Mouse (Mus musculus) intestine, embryonic 14.5 days (tissue): Measurements from ENCODE around the gene March10. TPM values are rescaled to one million over a fixed set of nuclear protein-coding genes. Genes with fewer than 3 reads are reported as not detected.

ENCODE experiments used
- ATAC-seq: fragments of 200-750 bp; cut with Nextera tagmentation; replicated peaks from 2 replicates; pipeline ENCODE4 v1.8.0; 2017; ENCODE audit warnings: low read depth, moderate number of reproducible peaks, moderate TSS enrichment, moderate library complexity; ENCODE audit not compliant: low FRiP score, low TSS enrichment
- DNase-seq: peaks from one replicate; pipeline ENCODE4 v3.0.0-alpha.2; 2018; ENCODE audit warnings: low spot score
- H3K27ac ChIP-seq: fragments of 300-500 bp; sonication (generic); 2 replicates; pipeline ENCODE4 v1.5.1; 2014; ENCODE audit warnings: low read depth, mild to moderate bottlenecking, control low read depth
- H3K27me3 ChIP-seq: fragments of 300-500 bp; sonication (generic); replicated peaks from 2 replicates; pipeline ENCODE4 v1.6.1; 2014; ENCODE audit warnings: low read length, control low read depth; ENCODE audit not compliant: control insufficient read depth, insufficient read depth
- H3K36me3 ChIP-seq: fragments of 300-500 bp; sonication (generic); 2 replicates; pipeline ENCODE4 v1.6.1; 2014; ENCODE audit warnings: low read length, control low read depth; ENCODE audit not compliant: control insufficient read depth, insufficient read depth
- H3K4me1 ChIP-seq: fragments of 300-500 bp; sonication (generic); replicated peaks from 2 replicates; pipeline ENCODE4 v1.6.1; 2014; ENCODE audit warnings: low read length, control low read depth, mixed read lengths; ENCODE audit not compliant: control insufficient read depth, insufficient read depth
- H3K4me2 ChIP-seq: fragments of 300-500 bp; sonication (generic); 2 replicates; pipeline ENCODE4 v1.6.1; 2014; ENCODE audit warnings: low read length
- H3K4me3 ChIP-seq: fragments of 300-500 bp; sonication (generic); 2 replicates; pipeline ENCODE4 v1.5.1; 2014; ENCODE audit warnings: low read depth, low read length, control low read depth, mixed read lengths
- H3K9ac ChIP-seq: fragments of 300-500 bp; sonication (generic); 2 replicates; pipeline ENCODE4 v1.6.1; 2014; ENCODE audit warnings: mild to moderate bottlenecking, low read length
- H3K9me3 ChIP-seq: fragments of 300-500 bp; sonication (generic); 2 replicates; pipeline ENCODE4 v1.6.1; 2016; ENCODE audit warnings: low read length, control low read depth; ENCODE audit not compliant: control insufficient read depth
- WGBS: fragments of 180-500 bp; shearing (Covaris S2); extraction: QIAGEN DNeasy Blood & Tissue Kit; methylation state at CpG from one replicate; pipeline ENCODE4 v1.1.7; 2014; 5-methylcytosine and 5-hydroxymethylcytosine counted together
- polyA plus RNA-seq: library from polyadenylated mRNA; unstranded; fragments of >200 nt; fragmentation: Nextera tagmentation; extraction: Ambion mirVana; gene quantifications from 2 replicates; pipeline ENCODE4 v1.2.1, GENCODE M21; 2014

The March10 gene
- polyA plus RNA-seq, 1 experiment from 2014 or later, result not detected

DNA sequence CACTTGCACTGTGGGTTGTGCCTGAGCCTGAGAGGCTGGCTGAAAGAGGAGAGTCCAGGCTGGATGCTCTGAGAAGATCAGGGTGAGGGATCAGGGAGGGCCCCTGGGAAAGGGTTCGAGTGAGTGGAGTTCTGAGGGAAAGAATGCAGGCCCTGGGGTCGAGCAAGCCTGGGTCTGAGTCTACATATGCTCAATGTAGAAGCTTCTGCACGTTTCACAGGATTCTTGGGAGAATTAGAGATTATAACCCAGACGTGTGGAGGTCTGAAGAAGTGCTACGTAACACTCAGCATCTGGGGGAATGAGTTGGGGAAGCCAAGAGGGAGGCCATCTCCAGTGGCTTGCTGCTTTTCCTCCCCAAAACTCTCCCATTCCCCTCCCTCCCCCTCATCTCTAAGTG is 34.4 kb upstream of the March10 start:
- Histone ChIP-seq H3K4me3 (no peak overlapping the region), H3K27me3 (no peaks in the 10 kb centered on the region), H3K4me1 (peaks cover 7% of the 10 kb centered on the region; the same call in 1 of the 2 replicates), H3K9me3 (no peaks in the 10 kb centered on the region), H3K27ac (no peak overlapping the region), H3K9ac (no peak overlapping the region), H3K4me2 (no peak overlapping the region), H3K36me3 (no peaks in the 10 kb centered on the region)
- DNase-seq (no peak), ATAC-seq (no peak)
- 73% methylated on average over 5 of the region's 5 CpGs for WGBS

DNA sequence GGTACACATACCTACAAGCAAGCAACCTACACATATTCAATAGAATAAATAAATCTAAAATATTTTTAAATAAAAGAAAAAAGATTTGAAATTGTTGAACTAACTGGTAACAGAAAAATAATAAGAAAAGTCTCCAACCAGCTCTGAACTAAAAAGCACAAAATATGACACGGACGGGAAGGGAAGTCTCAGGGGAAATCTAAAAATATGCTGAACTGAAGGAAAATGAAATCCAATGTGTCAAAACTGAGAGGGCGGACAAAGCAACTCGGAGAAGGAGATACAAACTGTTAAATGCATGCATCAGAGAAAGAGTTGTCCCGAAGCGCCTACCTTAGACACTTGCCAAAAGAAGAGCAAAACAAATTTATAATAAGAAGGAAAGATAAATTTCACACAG is 28.9 kb upstream of the March10 start:
- no peak overlapping the region for H3K4me2 ChIP-seq
- no peak overlapping the region for H3K27ac ChIP-seq
- no peaks in the 10 kb centered on the region for H3K36me3 ChIP-seq
- no peaks in the 10 kb centered on the region for H3K9me3 ChIP-seq
- DNase-seq, result no peak
- H3K9ac ChIP-seq, result no peak overlapping the region
- WGBS, result 84% methylated on average over 6 of the region's 6 CpGs
- no peaks in the 10 kb centered on the region for H3K27me3 ChIP-seq
- no peak for ATAC-seq
- no peak overlapping the region for H3K4me3 ChIP-seq
- no peaks in the 10 kb centered on the region for H3K4me1 ChIP-seq

DNA sequence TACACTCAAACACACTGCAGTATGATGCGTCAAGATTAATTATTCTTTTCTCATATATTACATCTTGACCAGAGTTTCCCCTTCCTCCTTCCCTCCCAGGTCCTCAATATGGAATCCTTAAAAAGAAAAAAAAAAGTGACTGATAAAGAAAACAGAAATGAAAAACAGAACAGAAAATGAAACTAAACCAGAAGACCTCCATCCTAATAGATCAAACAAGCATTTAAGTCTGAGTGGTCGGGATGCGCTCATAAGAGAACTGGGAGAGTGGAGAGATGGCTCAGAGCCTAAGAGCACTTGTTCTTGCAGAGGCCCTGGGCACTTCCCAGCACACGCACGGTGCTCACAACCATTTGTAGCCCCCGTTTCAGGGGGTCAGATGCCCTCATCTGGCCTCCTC is 28.5 kb upstream of the March10 start:
- 74% methylated on average over 6 of the region's 6 CpGs for WGBS

DNA sequence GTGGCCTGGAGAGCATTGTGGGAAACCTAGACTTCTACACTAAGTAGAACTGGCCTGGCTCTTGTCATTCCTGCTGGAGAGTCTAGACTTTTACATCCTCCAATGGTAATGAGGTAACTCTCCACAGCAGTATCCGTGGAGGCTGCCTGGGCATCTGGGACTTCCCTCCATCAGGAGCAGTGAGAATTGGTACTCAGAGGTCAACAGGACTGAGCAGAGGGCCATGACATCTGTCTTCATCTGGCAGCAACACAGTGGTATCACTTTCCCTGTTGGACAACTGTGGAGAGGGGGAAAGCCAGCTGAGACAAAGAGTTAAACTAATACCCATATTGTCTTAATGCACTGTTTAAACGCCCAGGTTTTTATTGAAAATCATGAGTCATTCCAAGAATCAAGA is 26.2 kb upstream of the March10 start:
- 46% methylated on average over 2 of the region's 2 CpGs for WGBS
- no peak for DNase-seq
- H3K9me3 ChIP-seq, result no peaks in the 10 kb centered on the region

More for the DNA sequence above, 28.5 kb upstream of the March10 start:
- Histone ChIP-seq H3K27ac (no peak overlapping the region), H3K9me3 (no peaks in the 10 kb centered on the region), H3K4me2 (no peak overlapping the region), H3K4me3 (no peak overlapping the region), H3K36me3 (no peaks in the 10 kb centered on the region), H3K4me1 (no peaks in the 10 kb centered on the region), H3K9ac (no peak overlapping the region), H3K27me3 (no peaks in the 10 kb centered on the region)
- DNase-seq (no peak), ATAC-seq (no peak)

DNA sequence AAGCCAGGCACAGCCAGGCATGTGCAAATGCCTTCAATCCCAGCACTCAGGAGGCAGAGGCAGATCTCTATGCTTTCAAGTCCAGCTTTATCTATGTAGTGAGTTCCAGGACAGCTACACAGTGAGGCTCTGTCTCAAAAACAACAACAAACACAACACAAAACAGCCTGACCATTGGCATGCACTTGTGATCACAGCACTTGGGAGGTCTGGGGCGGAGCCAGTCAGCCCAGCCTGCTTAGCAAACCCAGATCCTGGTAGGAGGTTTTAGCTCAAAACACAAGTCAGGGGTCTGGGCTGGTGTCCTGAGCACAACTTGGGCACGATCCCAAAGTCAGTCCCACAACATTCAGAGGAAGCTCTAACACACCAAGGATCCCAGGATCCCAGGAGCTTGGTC is 18.2 kb upstream of the March10 start:
- no peak overlapping the region for H3K4me2 ChIP-seq
- DNase-seq, result no peak
- WGBS, result 60% methylated on average over 2 of the region's 2 CpGs
- no peaks in the 10 kb centered on the region for H3K36me3 ChIP-seq
- no peak for ATAC-seq
- no peaks in the 10 kb centered on the region for H3K9me3 ChIP-seq
- H3K4me3 ChIP-seq, result no peak overlapping the region
- H3K4me1 ChIP-seq, result peaks cover 3% of the 10 kb centered on the region; the same call in 1 of the 2 replicates
- no peaks in the 10 kb centered on the region for H3K27me3 ChIP-seq
- H3K27ac ChIP-seq, result no peak overlapping the region
- no peak overlapping the region for H3K9ac ChIP-seq

More for the DNA sequence above, 26.2 kb upstream of the March10 start:
- Histone ChIP-seq H3K4me2 (no peak overlapping the region), H3K9ac (no peak overlapping the region), H3K4me1 (no peaks in the 10 kb centered on the region), H3K27ac (no peak overlapping the region), H3K27me3 (no peaks in the 10 kb centered on the region), H3K4me3 (no peak overlapping the region), H3K36me3 (no peaks in the 10 kb centered on the region)
- no peak for ATAC-seq

DNA sequence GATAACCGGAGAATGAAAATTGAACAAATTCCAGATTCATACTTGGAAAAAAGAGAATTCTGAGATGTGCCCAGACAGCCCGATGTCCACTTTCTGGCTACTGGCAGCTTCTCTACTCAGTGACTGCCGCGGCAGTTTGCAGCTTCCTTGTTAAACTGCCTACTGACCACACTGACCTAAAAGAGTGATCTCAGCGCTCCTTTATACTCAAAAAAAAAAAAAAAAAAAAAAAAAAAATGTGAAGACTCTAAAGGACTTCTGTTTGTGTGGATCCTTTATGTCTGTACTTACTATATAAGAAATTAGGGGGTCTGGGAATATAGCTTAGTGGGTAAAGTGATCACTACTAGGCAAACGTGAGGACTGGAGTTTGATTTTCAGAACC is 17.8 kb upstream of the March10 start:
- Histone ChIP-seq H3K27ac (no peak overlapping the region), H3K4me1 (peaks cover 7% of the 10 kb centered on the region; the same call in 1 of the 2 replicates), H3K36me3 (no peaks in the 10 kb centered on the region), H3K9ac (no peak overlapping the region), H3K9me3 (no peaks in the 10 kb centered on the region), H3K4me2 (no peak overlapping the region), H3K4me3 (no peak overlapping the region), H3K27me3 (no peaks in the 10 kb centered on the region)
- ATAC-seq (no peak), DNase-seq (no peak)
- WGBS, result 49% methylated on average over 6 of the region's 6 CpGs

DNA sequence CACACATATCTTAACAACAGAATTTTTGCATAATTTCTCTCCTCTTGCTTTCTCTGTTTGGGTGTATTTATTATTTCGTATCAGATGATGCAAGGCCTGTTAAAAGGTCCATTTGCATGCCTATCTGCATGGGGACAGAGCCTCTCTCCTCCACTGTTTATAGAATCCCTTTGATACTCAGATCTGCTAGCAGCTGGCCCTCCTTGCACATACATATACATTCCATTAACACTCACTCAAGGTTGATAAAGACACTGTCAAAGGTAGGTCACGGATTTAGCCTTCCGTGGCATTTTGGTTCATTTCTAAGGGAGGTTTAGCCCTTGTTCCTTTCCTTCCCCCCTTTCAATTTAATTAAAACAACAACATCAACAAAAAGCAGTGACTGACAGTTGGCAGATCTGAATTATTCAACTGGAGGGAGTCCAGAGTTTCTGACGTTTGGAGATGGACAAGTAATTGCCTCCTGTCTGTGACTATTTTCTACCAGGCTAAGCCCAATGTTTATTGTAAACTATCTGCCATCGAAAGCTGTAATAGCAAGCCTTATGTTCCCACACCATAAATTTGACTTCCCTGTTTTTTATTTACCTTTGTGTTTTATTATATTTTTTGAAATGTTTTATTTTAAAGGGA is 17.3 kb upstream of the March10 start:
- no peak overlapping the region for H3K4me2 ChIP-seq
- H3K27ac ChIP-seq, result no peak overlapping the region
- no peak overlapping the region for H3K9ac ChIP-seq
- DNase-seq (no peak), ATAC-seq (no peak)
- H3K36me3 ChIP-seq, result no peaks in the 10 kb centered on the region
- 44% methylated on average over 5 of the region's 5 CpGs for WGBS
- no peaks in the 10 kb centered on the region for H3K9me3 ChIP-seq
- H3K27me3 ChIP-seq, result no peaks in the 10 kb centered on the region
- H3K4me1 ChIP-seq, result peaks cover 11% of the 10 kb centered on the region; the same call in 1 of the 2 replicates
- no peak overlapping the region for H3K4me3 ChIP-seq

DNA sequence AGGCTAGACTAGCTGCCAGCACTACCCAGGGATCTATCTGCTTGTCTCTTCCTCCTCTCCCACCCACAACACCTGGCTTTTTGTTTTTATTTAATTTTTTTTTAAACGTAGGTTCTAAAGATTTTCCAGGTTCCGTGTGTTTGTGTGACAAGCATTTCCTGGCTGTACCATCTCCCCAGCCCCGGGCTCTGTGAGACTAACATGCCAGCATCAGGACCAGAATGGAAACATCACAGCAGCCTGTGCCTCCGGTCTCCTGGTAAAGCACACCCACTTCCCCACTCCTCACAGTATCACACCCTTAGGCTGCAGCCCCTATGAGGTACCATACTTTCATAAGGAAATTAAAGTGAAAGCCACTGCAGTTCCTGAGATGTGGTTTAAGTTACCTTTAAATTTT is 16.1 kb upstream of the March10 start:
- Histone ChIP-seq H3K4me1 (peaks cover 11% of the 10 kb centered on the region; the same call in 1 of the 2 replicates), H3K9ac (no peak overlapping the region), H3K27ac (no peak overlapping the region), H3K4me3 (no peak overlapping the region), H3K9me3 (no peaks in the 10 kb centered on the region), H3K36me3 (no peaks in the 10 kb centered on the region), H3K27me3 (no peaks in the 10 kb centered on the region), H3K4me2 (no peak overlapping the region)
- ATAC-seq, result no peak
- no peak for DNase-seq
- WGBS, result 60% methylated on average over 4 of the region's 4 CpGs

DNA sequence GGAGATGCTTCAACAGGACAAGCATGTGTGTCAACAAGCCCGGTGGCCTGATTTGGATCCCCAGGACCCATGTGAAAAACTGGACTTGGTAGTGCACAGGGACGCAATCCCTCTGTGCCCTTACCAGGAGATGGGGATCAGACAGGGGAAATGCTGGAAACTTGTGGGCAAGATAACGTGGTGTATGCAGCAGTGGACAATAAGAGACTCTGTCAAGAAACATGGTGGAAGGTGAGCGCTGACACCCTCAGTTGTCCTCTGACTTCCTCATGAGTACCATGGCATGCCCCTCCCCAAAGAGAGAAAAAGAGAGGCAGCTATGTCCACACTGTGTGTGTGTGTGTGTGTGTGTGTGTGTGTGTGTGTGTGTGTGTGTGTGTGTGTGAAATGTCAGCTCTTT is 14.4 kb upstream of the March10 start:
- Histone ChIP-seq H3K9me3 (no peaks in the 10 kb centered on the region), H3K4me3 (no peak overlapping the region), H3K4me1 (peaks cover 17% of the 10 kb centered on the region), H3K4me2 (no peak overlapping the region), H3K36me3 (no peaks in the 10 kb centered on the region), H3K27ac (no peak overlapping the region), H3K9ac (no peak overlapping the region), H3K27me3 (no peaks in the 10 kb centered on the region)
- DNase-seq, result no peak
- 95% methylated on average over 4 of the region's 4 CpGs for WGBS
- no peak for ATAC-seq
